Mouse (Mus musculus) heart, postnatal 0 days (tissue): ENCODE measurements around the gene Tmem132a. TPM values are rescaled to one million over a fixed set of nuclear protein-coding genes. Genes with fewer than 3 reads are reported as not detected.

Experiments used
- ATAC-seq: fragments of 200-750 bp; cut with Nextera tagmentation; 2 replicates; pipeline ENCODE4 v1.8.0; 2017; ENCODE audit warnings: low read depth, moderate number of reproducible peaks, moderate library complexity; ENCODE audit not compliant: insufficient read depth
- DNase-seq: peaks from one replicate; pipeline ENCODE4 v3.0.0-alpha.2; 2016; ENCODE audit warnings: low spot score
- H3K27ac ChIP-seq: fragments of 300-500 bp; sonication (generic); 2 replicates; pipeline ENCODE4 v1.5.1; 2014; ENCODE audit warnings: low read depth, mild to moderate bottlenecking
- H3K27me3 ChIP-seq: fragments of 300-500 bp; sonication (generic); 2 replicates; pipeline ENCODE4 v1.6.1; 2014; ENCODE audit warnings: low read length, mixed read lengths; ENCODE audit not compliant: control insufficient read depth, insufficient read depth
- H3K36me3 ChIP-seq: fragments of 300-500 bp; sonication (generic); replicated peaks from 2 replicates; pipeline ENCODE4 v1.6.1; 2014; ENCODE audit warnings: low read length, mixed read lengths; ENCODE audit not compliant: control insufficient read depth, insufficient read depth
- H3K4me1 ChIP-seq: fragments of 300-500 bp; sonication (generic); 2 replicates; pipeline ENCODE4 v1.6.1; 2014; ENCODE audit warnings: antibody characterized with exemption; ENCODE audit not compliant: control insufficient read depth, insufficient read depth
- H3K4me2 ChIP-seq: fragments of 300-500 bp; sonication (generic); 2 replicates; pipeline ENCODE4 v1.6.1; 2014; ENCODE audit warnings: low read depth, mild to moderate bottlenecking, low read length, moderate library complexity
- H3K4me3 ChIP-seq: fragments of 300-500 bp; sonication (generic); 2 replicates; pipeline ENCODE4 v1.5.1; 2014; ENCODE audit warnings: low read depth, low read length
- H3K9ac ChIP-seq: fragments of 300-500 bp; sonication (generic); replicated peaks from 2 replicates; pipeline ENCODE4 v1.6.1; 2014; ENCODE audit warnings: low read depth, low read length, mixed read lengths
- H3K9me3 ChIP-seq: fragments of 300-500 bp; sonication (generic); replicated peaks from 2 replicates; pipeline ENCODE4 v1.6.1; 2016; ENCODE audit warnings: low read length; ENCODE audit not compliant: control insufficient read depth
- CTCF ChIP-seq: IDR thresholded peaks from 2 replicates; pipeline ENCODE4 v1.5.1; 2016; ENCODE audit warnings: antibody characterized with exemption, control low read depth, low read depth
- EP300 ChIP-seq: IDR thresholded peaks from 2 replicates; pipeline ENCODE4 v1.6.1; 2016; ENCODE audit warnings: antibody characterized with exemption, low read depth
- WGBS: fragments of 180-500 bp; shearing (Covaris S2); extraction: QIAGEN DNeasy Blood & Tissue Kit; methylation state at CpG from one replicate; pipeline ENCODE4 v1.1.7; 2014; 5-methylcytosine and 5-hydroxymethylcytosine counted together
- polyA plus RNA-seq: library from polyadenylated mRNA; unstranded; fragments of >200 nt; fragmentation: Nextera tagmentation; extraction: Ambion mirVana; gene quantifications from 2 replicates; pipeline ENCODE4 v1.2.1, GENCODE M21; 2015
- total RNA-seq: library from RNA; depleted of rRNA; stranded (reverse); fragments of >200 nt; gene quantifications from 2 replicates; pipeline ENCODE4 v1.2.3, GENCODE M21; 2014; ENCODE audit warnings: low replicate concordance

Tmem132a gene
- total and polyA plus RNA-seq, 2 experiments from 2014 or later = 19.5 to 69.1 TPM

- Histone ChIP-seq H3K9ac (no peak overlapping the region), H3K9me3 (no peaks in the 10 kb centered on the region), H3K27ac (no peak overlapping the region), H3K36me3 (peaks cover 38% of the 10 kb centered on the region), H3K4me3 (no peak overlapping the region), H3K27me3 (no peaks in the 10 kb centered on the region), H3K4me2 (no peak overlapping the region), H3K4me1 (peaks cover 14% of the 10 kb centered on the region; the same call in 1 of the 2 replicates)
- WGBS = 73% methylated on average over 14 of the region's 14 CpGs
- TF ChIP-seq CTCF = no peak
- ATAC-seq = no peak
- DNase-seq = no peak
Measured at GRCm38 (mm10) chr19:10871328-10871961, 1.7 kb upstream of the Tmem132a start.

DNA sequence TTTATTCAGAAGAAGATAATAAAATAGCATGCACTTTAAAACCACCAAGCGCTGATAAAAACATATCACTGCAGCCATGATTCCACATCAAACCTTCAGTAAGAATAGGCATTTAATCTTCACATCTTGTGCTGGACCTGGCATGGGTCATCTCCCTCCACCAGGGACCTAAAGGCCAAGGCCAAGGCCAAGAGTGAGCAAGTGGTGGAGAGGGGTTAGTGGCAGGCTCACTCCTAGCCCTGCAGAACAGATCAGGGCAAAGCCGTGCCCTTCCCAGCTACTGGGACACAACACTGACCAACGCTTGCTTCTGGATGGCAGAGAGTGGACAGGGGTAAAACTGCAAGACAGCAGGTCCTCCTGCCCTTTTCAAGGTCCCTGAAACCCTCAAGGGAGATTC, 936 bp upstream of the Tmem132a start:
- no peak for DNase-seq
- Histone ChIP-seq H3K27me3 (no peaks in the 10 kb centered on the region), H3K36me3 (peaks cover 45% of the 10 kb centered on the region), H3K27ac (no peak overlapping the region), H3K9me3 (no peaks in the 10 kb centered on the region), H3K4me1 (peaks cover 14% of the 10 kb centered on the region; the same call in 1 of the 2 replicates), H3K4me2 (no peak overlapping the region), H3K9ac (no peak overlapping the region), H3K4me3 (no peak overlapping the region)
- no peak for ATAC-seq
- TF ChIP-seq EP300 = no peak
- 88% methylated on average over 3 of the region's 3 CpGs for WGBS

DNA sequence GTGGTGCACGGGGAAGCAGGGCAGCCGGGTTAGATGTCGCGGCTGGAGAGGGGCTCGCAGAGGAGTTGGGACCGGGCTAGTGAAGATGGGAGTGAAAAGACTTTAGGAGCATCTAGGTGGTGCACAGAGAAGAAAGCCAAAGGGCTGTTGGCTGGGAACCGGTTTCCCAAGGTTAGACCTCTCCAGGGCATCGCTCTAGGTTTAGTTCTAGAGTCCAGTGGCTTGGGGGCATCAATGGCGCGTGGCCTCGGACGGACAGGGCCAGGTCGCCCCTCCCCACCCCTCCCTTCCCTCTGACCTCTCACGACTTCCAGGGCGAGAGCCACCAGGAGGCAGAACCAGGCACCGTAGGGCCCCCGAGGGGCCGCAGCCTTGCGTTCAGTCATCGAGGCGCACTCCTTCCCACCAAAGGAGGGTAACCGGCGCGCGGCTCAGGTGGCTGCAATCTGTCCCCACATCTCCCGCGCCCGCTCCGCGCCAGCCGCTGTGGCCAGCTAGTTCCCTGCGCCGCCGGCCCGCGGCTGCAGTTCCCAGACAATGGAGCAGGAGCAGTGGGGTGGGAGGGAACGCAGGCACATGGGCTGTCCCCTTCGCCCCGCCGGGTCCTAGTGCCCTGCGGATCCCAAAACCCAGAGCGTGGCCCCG, 377 bp downstream of the Tmem132a start:
- TF ChIP-seq EP300 (no peak; the same call in 1 of the 2 replicates), CTCF (peak; percentile 12)
- WGBS = under 1% methylated on average over 42 of the region's 43 CpGs
- peak; percentile 91 for ATAC-seq
- peaks cover 14% of the 10 kb centered on the region; the same call in 1 of the 2 replicates for H3K4me1 ChIP-seq
- peak overlapping the region; percentile 67 for H3K9ac ChIP-seq
- H3K4me3 ChIP-seq = peak overlapping the region; percentile 70
- H3K36me3 ChIP-seq = peaks cover 57% of the 10 kb centered on the region
- H3K4me2 ChIP-seq = peak overlapping the region; percentile 84
- no peaks in the 10 kb centered on the region for H3K9me3 ChIP-seq
- peak overlapping the region; percentile 52; the same call in 1 of the 2 replicates for H3K27ac ChIP-seq
- H3K27me3 ChIP-seq = no peaks in the 10 kb centered on the region
- peak; percentile 74 for DNase-seq

GRCm38 (mm10) chr19:10868623-10869141, 1.1 kb downstream of the Tmem132a start:
- H3K4me2 ChIP-seq = peak overlapping the region; percentile 84
- peaks cover 57% of the 10 kb centered on the region for H3K36me3 ChIP-seq
- no peak overlapping the region; the same call in 1 of the 2 replicates for H3K27ac ChIP-seq
- no peaks in the 10 kb centered on the region for H3K27me3 ChIP-seq
- DNase-seq (no peak), ATAC-seq (peak; percentile 2; the same call in 1 of the 2 replicates)
- TF ChIP-seq EP300 = no peak
- no peak for TF ChIP-seq CTCF
- H3K4me1 ChIP-seq = peaks cover 14% of the 10 kb centered on the region; the same call in 1 of the 2 replicates
- peak overlapping the region; percentile 70 for H3K4me3 ChIP-seq
- H3K9ac ChIP-seq = peak overlapping the region; percentile 67
- no peaks in the 10 kb centered on the region for H3K9me3 ChIP-seq
- WGBS = 2% methylated on average over 17 of the region's 17 CpGs

GRCm38 (mm10) chr19:10867946-10868622, 1.7 kb downstream of the Tmem132a start:
- TF ChIP-seq EP300 (no peak), CTCF (no peak)
- H3K9ac ChIP-seq = peak overlapping the region; percentile 67; the same call in 1 of the 2 replicates
- peaks cover 14% of the 10 kb centered on the region; the same call in 1 of the 2 replicates for H3K4me1 ChIP-seq
- H3K27ac ChIP-seq = no peak overlapping the region
- H3K9me3 ChIP-seq = no peaks in the 10 kb centered on the region
- WGBS = 42% methylated on average over 5 of the region's 5 CpGs
- peak overlapping the region; percentile 70 for H3K4me3 ChIP-seq
- peaks cover 57% of the 10 kb centered on the region for H3K36me3 ChIP-seq
- ATAC-seq = no peak
- H3K27me3 ChIP-seq = no peaks in the 10 kb centered on the region
- peak overlapping the region; percentile 84 for H3K4me2 ChIP-seq
- DNase-seq = no peak
